Mouse (Mus musculus): ENCODE results near the gene Crcp. TPM values are rescaled to one million over a fixed set of nuclear protein-coding genes. Genes with fewer than 3 reads are reported as not detected.

Crcp gene
- polyA plus RNA-seq, 1 experiment from 2014 or later = 36.8 TPM

DNA sequence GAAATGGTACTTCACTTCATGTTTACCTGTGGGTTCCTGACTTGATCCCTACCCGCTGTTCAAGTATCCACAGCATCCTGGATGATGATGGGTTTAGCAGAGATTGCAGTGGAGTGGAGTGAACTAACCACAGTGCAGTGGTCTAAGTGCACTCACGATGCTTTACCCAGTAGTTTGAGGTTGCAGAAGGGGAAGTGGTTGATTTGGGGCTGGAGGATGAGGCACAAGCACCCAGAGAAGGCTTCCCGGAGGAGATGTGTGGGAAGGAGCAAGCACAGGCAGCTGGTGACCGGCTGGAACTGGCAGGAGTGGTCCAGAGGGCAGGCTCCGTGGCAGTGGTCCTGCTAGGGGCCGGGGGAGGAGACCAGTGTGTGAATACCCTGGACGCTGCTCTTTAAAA, 60.1 kb downstream of the Crcp start:
- Histone ChIP-seq H3K9ac (ENCODE audit: low read depth, low read length) (peak overlapping the region; percentile 18; the same call in 1 of the 2 replicates), H3K4me1 (replicated peaks; ENCODE audit: insufficient read depth, low read length) (no peaks in the 10 kb centered on the region)
- ATAC-seq (replicated peaks; ENCODE audit: low FRiP score, low read depth) = no peak

DNA sequence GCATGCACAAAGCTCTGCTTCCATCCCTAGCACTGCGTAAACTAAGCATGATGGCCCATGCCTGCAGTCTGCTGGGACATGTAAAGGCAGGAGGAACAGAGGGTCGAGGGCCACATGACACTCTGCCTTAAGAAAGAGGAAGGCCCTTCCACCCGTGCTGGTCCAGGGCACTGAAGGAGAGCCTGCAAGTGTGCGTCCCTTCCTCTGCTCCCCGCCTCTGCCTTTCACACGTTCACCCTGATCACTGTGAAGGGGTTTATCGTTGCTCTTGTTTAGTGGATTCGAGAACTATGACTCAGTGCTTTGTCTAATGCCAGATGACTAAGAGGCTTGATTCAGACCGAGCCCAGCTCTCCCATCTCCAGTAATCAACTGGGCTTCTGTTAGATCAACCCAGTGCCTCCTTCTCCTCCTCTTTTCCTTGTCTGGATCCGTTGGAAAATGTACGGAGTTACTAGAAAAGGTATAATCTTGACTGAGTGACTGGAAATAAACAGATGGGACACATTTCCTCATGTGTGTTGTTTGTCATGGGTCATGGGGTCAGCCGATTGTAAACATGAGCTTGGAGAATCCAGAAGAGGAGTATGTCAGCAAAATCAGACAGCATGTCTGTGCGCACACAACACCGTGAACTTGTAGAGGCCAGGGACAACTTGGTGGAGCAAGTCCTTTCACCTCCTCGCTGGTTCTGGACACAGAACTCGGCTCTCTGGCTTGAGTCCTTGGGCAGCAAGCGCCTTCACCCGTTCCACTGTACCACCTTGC, 60.7 kb downstream of the Crcp start:
- ATAC-seq (replicated peaks; ENCODE audit: low FRiP score, low read depth) (no peak), DNase-seq (ENCODE audit: low spot score) (no peak)
- no peaks in the 10 kb centered on the region for H3K4me1 ChIP-seq (replicated peaks; ENCODE audit: insufficient read depth, low read length)

More for the DNA sequence above, 60.1 kb downstream of the Crcp start:
- no peaks in the 10 kb centered on the region for H3K9me3 ChIP-seq (replicated peaks; ENCODE audit: low read length)
- H3K27me3 ChIP-seq (ENCODE audit: insufficient read depth, low read length) = no peaks in the 10 kb centered on the region
- no peak for DNase-seq (ENCODE audit: low spot score)
- no peak overlapping the region for H3K4me3 ChIP-seq (replicated peaks; ENCODE audit: low read depth, low read length)
- H3K27ac ChIP-seq = 0 out of 2 replicates have a peak overlapping the region, but pooled peaks have one; percentile 8
- WGBS = 58% methylated on average over 7 of the region's 7 CpGs
- H3K36me3 ChIP-seq (ENCODE audit: insufficient read depth, low read length) = no peaks in the 10 kb centered on the region
- no peak for TF ChIP-seq CTCF (IDR thresholded peaks at IDR 0.05; ENCODE audit: low read depth)
- no peak overlapping the region for H3K4me2 ChIP-seq (ENCODE audit: low read length)

DNA sequence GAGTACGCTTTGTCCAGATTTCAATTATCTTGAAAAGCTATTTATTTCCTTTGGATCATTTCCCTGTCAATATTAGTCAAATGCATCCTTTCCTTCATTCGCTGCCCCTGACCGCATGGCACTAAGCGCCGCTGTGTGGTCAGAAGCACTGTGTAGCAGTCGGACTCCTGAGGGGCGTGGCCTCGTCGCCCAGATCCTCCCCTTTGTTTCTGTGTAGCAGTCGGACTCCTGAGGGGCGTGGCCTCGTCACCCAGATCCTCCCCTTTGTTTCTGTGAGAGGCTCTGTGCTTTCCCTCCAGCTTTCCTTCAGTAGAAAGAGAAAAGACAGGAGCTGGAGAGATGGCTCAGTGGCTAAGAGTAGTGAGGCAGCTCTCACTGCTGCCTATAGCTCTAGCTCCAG, 67.7 kb downstream of the Crcp start:
- Histone ChIP-seq H3K9ac (ENCODE audit: low read depth, low read length) (no peak overlapping the region), H3K4me2 (ENCODE audit: low read length) (no peak overlapping the region), H3K36me3 (ENCODE audit: insufficient read depth, low read length) (no peaks in the 10 kb centered on the region), H3K4me3 (replicated peaks; ENCODE audit: low read depth, low read length) (no peak overlapping the region), H3K4me1 (replicated peaks; ENCODE audit: insufficient read depth, low read length) (no peaks in the 10 kb centered on the region), H3K27ac (no peak overlapping the region), H3K9me3 (replicated peaks; ENCODE audit: low read length) (no peaks in the 10 kb centered on the region), H3K27me3 (ENCODE audit: insufficient read depth, low read length) (no peaks in the 10 kb centered on the region)
- DNase-seq (ENCODE audit: low spot score) (no peak), ATAC-seq (replicated peaks; ENCODE audit: low FRiP score, low read depth) (no peak)
- WGBS = 69% methylated on average over 12 of the region's 12 CpGs
- peak; percentile 1; the same call in 1 of the 2 replicates for TF ChIP-seq CTCF (IDR thresholded peaks at IDR 0.05; ENCODE audit: low read depth)

More for the DNA sequence above, 60.7 kb downstream of the Crcp start:
- WGBS = 81% methylated on average over 18 of the region's 18 CpGs
- Histone ChIP-seq H3K4me3 (replicated peaks; ENCODE audit: low read depth, low read length) (no peak overlapping the region), H3K9me3 (replicated peaks; ENCODE audit: low read length) (no peaks in the 10 kb centered on the region), H3K4me2 (ENCODE audit: low read length) (no peak overlapping the region), H3K36me3 (ENCODE audit: insufficient read depth, low read length) (no peaks in the 10 kb centered on the region), H3K9ac (ENCODE audit: low read depth, low read length) (peak overlapping the region; percentile 18; the same call in 1 of the 2 replicates), H3K27me3 (ENCODE audit: insufficient read depth, low read length) (no peaks in the 10 kb centered on the region), H3K27ac (0 out of 2 replicates have a peak overlapping the region, but pooled peaks have one; percentile 8)
- TF ChIP-seq CTCF (IDR thresholded peaks at IDR 0.05; ENCODE audit: low read depth) = no peak

DNA sequence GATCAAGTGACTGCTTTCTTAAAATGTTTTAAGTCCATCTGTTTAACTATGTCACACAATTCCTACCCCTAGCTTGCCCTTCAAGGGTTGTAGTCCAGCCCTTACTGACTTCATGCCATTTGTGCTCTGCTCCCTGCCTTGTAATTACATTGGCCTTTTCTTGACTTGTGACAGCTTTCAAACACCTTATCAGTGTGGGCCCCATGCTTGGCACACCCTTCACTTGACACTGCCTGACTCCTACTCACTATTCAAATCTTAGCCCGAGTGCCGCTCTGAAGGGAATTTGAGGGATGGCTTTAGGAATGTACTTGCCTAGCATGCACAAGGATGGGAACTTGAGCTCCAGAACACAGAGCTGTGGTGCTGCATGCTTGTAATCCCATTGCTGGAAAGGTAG, 68.7 kb downstream of the Crcp start:
- no peaks in the 10 kb centered on the region for H3K27me3 ChIP-seq (ENCODE audit: insufficient read depth, low read length)
- DNase-seq (ENCODE audit: low spot score) = no peak
- no peak overlapping the region for H3K9ac ChIP-seq (ENCODE audit: low read depth, low read length)
- WGBS = 58% methylated on average over 2 of the region's 2 CpGs
- no peak overlapping the region for H3K27ac ChIP-seq
- no peaks in the 10 kb centered on the region for H3K9me3 ChIP-seq (replicated peaks; ENCODE audit: low read length)
- 0 out of 2 replicates have a peak, but pooled peaks cover 2% of the 10 kb centered on the region for H3K36me3 ChIP-seq (ENCODE audit: insufficient read depth, low read length)
- no peak for ATAC-seq (replicated peaks; ENCODE audit: low FRiP score, low read depth)
- no peak overlapping the region for H3K4me2 ChIP-seq (ENCODE audit: low read length)
- no peak for TF ChIP-seq CTCF (IDR thresholded peaks at IDR 0.05; ENCODE audit: low read depth)
- no peak overlapping the region for H3K4me3 ChIP-seq (replicated peaks; ENCODE audit: low read depth, low read length)
- H3K4me1 ChIP-seq (replicated peaks; ENCODE audit: insufficient read depth, low read length) = no peaks in the 10 kb centered on the region

DNA sequence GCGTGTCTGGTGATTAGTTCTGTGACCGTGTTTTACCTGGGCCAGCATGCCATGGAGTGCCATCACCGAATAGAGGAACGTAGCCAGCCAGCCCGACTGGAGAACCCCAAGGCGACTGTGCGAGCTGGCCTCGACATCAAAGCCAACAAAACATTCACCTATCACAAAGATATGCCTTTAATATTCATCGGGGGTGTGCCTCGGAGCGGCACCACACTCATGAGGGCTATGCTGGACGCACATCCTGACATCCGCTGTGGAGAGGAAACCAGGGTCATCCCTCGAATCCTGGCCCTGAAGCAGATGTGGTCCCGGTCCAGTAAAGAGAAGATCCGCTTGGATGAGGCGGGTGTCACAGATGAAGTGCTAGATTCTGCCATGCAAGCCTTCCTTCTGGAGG, 72.6 kb downstream of the Crcp start:
- 96% methylated on average over 17 of the region's 17 CpGs for WGBS
- H3K36me3 ChIP-seq (ENCODE audit: insufficient read depth, low read length) = 0 out of 2 replicates have a peak, but pooled peaks cover 3% of the 10 kb centered on the region
- H3K9ac ChIP-seq (ENCODE audit: low read depth, low read length) = no peak overlapping the region
- no peak overlapping the region for H3K27ac ChIP-seq
- H3K9me3 ChIP-seq (replicated peaks; ENCODE audit: low read length) = no peaks in the 10 kb centered on the region
- H3K27me3 ChIP-seq (ENCODE audit: insufficient read depth, low read length) = no peaks in the 10 kb centered on the region
- H3K4me1 ChIP-seq (replicated peaks; ENCODE audit: insufficient read depth, low read length) = no peaks in the 10 kb centered on the region
- no peak overlapping the region for H3K4me2 ChIP-seq (ENCODE audit: low read length)
- no peak for DNase-seq (ENCODE audit: low spot score)
- no peak overlapping the region for H3K4me3 ChIP-seq (replicated peaks; ENCODE audit: low read depth, low read length)
- no peak for ATAC-seq (replicated peaks; ENCODE audit: low FRiP score, low read depth)
- TF ChIP-seq CTCF (IDR thresholded peaks at IDR 0.05; ENCODE audit: low read depth) = no peak

DNA sequence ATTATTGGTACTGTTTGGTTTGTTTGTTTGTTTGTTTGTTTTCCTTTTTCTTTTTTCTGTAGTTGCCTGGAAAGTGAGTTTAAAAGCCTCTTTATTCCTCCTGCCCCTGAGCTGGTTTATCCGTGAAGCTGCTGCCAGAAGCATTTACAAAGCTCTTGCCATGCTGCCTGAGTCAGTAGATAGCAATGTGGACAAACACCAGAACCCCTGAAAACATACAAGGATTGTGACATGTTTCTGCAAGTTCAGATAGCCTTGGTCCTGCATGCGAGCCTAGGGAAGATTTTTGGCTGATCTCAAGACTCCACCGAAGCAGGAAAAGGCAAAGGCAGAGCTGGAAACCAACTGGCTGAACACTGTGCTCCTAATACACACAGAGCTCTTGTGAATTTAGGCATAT, 80.3 kb downstream of the Crcp start:
- no peaks in the 10 kb centered on the region for H3K9me3 ChIP-seq (replicated peaks; ENCODE audit: low read length)
- H3K4me3 ChIP-seq (replicated peaks; ENCODE audit: low read depth, low read length) = no peak overlapping the region
- DNase-seq (ENCODE audit: low spot score) (no peak), ATAC-seq (replicated peaks; ENCODE audit: low FRiP score, low read depth) (no peak)
- WGBS = 90% methylated on average over 3 of the region's 3 CpGs
- no peak overlapping the region for H3K9ac ChIP-seq (ENCODE audit: low read depth, low read length)
- H3K27me3 ChIP-seq (ENCODE audit: insufficient read depth, low read length) = no peaks in the 10 kb centered on the region
- H3K4me2 ChIP-seq (ENCODE audit: low read length) = no peak overlapping the region
- TF ChIP-seq CTCF (IDR thresholded peaks at IDR 0.05; ENCODE audit: low read depth) = no peak
- H3K27ac ChIP-seq = no peak overlapping the region
- no peaks in the 10 kb centered on the region for H3K36me3 ChIP-seq (ENCODE audit: insufficient read depth, low read length)
- H3K4me1 ChIP-seq (replicated peaks; ENCODE audit: insufficient read depth, low read length) = no peaks in the 10 kb centered on the region

Other genes starting within 250 kb of the Crcp start
- 65.8 and 66.1 TPM in 2 replicates for gene Psph, start 241.8 kb upstream of the Crcp start, polyA plus RNA-seq (2015; fragmentation: Nextera tagmentation; extraction: Ambion mirVana)
- 52.1 and 55.5 TPM in 2 replicates for gene Sumf2, start 182.3 kb upstream of the Crcp start, polyA plus RNA-seq (2015; fragmentation: Nextera tagmentation; extraction: Ambion mirVana)
- gene Chchd2, start 141.8 kb upstream of the Crcp start, polyA plus RNA-seq (2015; fragmentation: Nextera tagmentation; extraction: Ambion mirVana) = 1,323 and 1,401 TPM in 2 replicates
- 6.1 and 6.6 TPM in 2 replicates for gene Zbed5, start 133.6 kb upstream of the Crcp start, polyA plus RNA-seq (2015; fragmentation: Nextera tagmentation; extraction: Ambion mirVana)
- 0.05 and 0.10 TPM in 2 replicates for gene Phkg1, start 130.7 kb upstream of the Crcp start, polyA plus RNA-seq (2015; fragmentation: Nextera tagmentation; extraction: Ambion mirVana)
- 6.5 and 6.8 TPM in 2 replicates for gene Nupr1l, start 120.8 kb upstream of the Crcp start, polyA plus RNA-seq (2015; fragmentation: Nextera tagmentation; extraction: Ambion mirVana)
- 19.4 and 20.7 TPM in 2 replicates for gene Vkorc1l1, start 87.3 kb upstream of the Crcp start, polyA plus RNA-seq (2015; fragmentation: Nextera tagmentation; extraction: Ambion mirVana)
- gene Gusb, start 26.2 kb upstream of the Crcp start, polyA plus RNA-seq (2015; fragmentation: Nextera tagmentation; extraction: Ambion mirVana) = 51.2 and 52.7 TPM in 2 replicates
- 86.4 and 94.1 TPM in 2 replicates for gene Asl, start within 50 bp of the Crcp start, polyA plus RNA-seq (2015; fragmentation: Nextera tagmentation; extraction: Ambion mirVana)
- 63.9 and 66.5 TPM in 2 replicates for gene Tpst1, start 44.0 kb downstream of the Crcp start, polyA plus RNA-seq (2015; fragmentation: Nextera tagmentation; extraction: Ambion mirVana)
- gene Kctd7, start 115.6 kb downstream of the Crcp start, polyA plus RNA-seq (2015; fragmentation: Nextera tagmentation; extraction: Ambion mirVana) = 4.0 and 4.2 TPM in 2 replicates
- gene Rabgef1, start 142.5 kb downstream of the Crcp start, polyA plus RNA-seq (2015; fragmentation: Nextera tagmentation; extraction: Ambion mirVana) = 28.1 and 31.8 TPM in 2 replicates
- 33.6 and 41.1 TPM in 2 replicates for gene Tmem248, start 187.8 kb downstream of the Crcp start, polyA plus RNA-seq (2015; fragmentation: Nextera tagmentation; extraction: Ambion mirVana)
- 78.5 and 78.6 TPM in 2 replicates for gene Sbds, start 226.2 kb downstream of the Crcp start, polyA plus RNA-seq (2015; fragmentation: Nextera tagmentation; extraction: Ambion mirVana)
- gene Tyw1, start 226.3 kb downstream of the Crcp start, polyA plus RNA-seq (2015; fragmentation: Nextera tagmentation; extraction: Ambion mirVana) = 20.8 and 24.6 TPM in 2 replicates

Data from kidney, postnatal 0 days (tissue).